Mouse (Mus musculus) heart, adult 2 months (tissue): ENCODE results near the gene Pdxp.

Experiments
- CTCF ChIP-seq: fragments of 200-600 bp; IDR thresholded peaks from 2 replicates; pipeline ENCODE4 v1.8.1; 2022; ENCODE audit warnings: antibody characterized with exemption, mild to moderate bottlenecking, moderate library complexity
- EP300 ChIP-seq: fragments of 200-500 bp; IDR thresholded peaks from 2 replicates; pipeline ENCODE4 v1.6.1; 2011; ENCODE audit warnings: low read depth, low read length, control low read depth; ENCODE audit not compliant: insufficient read depth
- POLR2A ChIP-seq: fragments of 200-500 bp; IDR thresholded peaks from 2 replicates; pipeline ENCODE4 v1.6.1; 2011; ENCODE audit warnings: mild to moderate bottlenecking, low read depth, low read length, control low read depth; ENCODE audit not compliant: insufficient read depth

DNA sequence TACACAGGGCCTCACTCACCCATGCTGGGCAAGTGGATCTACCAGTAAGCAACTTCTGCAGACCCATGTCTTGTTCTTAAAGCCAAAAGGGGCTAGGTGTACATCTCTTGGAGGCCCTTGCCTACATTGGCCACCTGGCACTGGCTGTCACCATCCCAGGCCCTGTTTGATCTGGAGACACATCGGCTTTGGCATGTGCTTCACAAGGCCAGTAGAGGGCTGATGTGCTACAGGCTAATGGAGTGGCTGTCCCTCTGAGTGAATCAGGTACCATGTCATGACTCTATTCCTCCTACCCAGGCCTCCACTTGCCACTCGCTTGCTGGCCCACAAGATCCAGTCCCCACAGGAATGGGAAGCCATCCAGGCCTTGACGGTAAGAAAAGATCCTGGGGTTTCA, 31.9 kb upstream of the Pdxp start:
- TF ChIP-seq EP300 = no peak
- no peak for TF ChIP-seq CTCF
- no peak for TF ChIP-seq POLR2A
